Mouse (Mus musculus) c-Kit-positive CD71-positive TER-119-positive erythroid progenitor cells, embryonic 14.5 days (primary cell): Measurements from ENCODE around the gene Psmd9.

Source experiments
- DNase-seq: peaks from one replicate; pipeline ENCODE4 v3.0.0-alpha.2; 2013; ENCODE audit warnings: low spot score

Psmd9 gene

DNA sequence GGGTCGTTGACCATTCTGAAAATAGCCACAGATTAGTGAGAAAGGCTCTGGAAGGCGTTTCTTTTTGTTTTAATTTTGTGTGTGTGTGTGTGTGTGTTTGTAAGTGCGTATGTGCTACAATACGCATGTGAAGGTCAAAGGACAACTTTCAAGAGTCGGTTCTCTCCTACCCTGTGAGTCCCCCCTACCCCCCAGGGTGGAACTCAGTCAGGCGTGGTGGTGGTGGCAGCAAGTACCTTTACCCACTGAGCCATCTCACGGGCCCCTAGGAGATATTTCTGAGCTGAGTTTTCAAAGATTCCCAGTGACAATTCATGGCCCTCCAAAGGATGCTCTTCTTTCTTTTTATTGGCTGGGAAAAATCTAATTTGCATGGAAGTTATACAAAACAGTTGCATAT is 128.6 kb downstream of the Psmd9 start:
- no peak for DNase-seq

DNA sequence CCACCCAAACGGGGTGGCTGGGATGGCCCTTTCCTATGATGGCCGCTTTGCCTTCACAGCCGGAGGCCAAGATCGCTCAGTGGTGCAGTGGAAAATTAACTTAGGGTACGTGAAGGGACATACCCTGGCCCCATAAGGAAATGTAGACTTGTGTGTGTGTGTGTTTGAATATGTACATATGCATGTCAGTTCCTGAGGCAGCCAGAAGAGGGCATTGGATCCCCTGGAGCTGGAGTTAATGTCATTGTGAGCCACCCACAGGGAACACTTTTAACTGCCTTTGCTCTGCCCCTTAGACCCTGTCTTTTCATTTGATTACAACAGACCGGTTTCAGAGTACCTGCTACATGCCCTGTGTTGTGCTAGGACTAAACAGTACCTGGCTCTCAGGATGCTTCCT is 129.3 kb downstream of the Psmd9 start:
- no peak for DNase-seq
